Mouse (Mus musculus): ENCODE results near the gene Adamtsl4.

- TF ChIP-seq POLR2A (IDR thresholded peaks at IDR 0.05; ENCODE audit: low read depth, low read length) (no peak), CTCF (conservative IDR thresholded peaks at IDR 0.05; ENCODE audit: insufficient read depth, insufficient read length, low read depth, low read length) (no peak)
Observed at GRCm38 (mm10) chr3:95731802-95732201, 44.1 kb upstream of the Adamtsl4 start.
